ENCODE assay signal across 24 mouse cellular contexts in the genomic region with DNA sequence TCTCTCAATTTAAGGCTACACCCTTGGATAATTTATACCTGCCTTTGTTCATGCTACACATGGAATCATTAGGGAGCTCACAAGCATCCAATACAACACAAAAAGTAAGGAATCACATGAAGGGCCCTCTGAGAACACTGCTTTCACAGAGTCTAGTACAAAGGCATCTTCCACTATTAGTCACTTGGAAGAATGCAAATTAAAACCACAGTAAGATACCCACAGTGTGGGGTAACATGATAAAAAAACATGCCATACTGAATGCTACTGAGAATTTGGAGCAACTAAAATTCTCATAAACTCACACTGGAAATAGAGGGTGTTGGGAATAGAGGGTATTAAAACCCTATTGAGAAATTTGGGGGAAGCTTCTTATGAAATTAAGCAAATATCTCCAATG.
"Had no signal": no experiment of that assay in that cellular context is flagged by ENCODE, and none has a peak within 500 bp of the region (broad histone marks: within the 10 kb centered on the region; RNA-seq: fewer than 3 reads in every experiment).

No protein-coding gene starts in this region.

- DNase-seq: left cerebral cortex, postnatal 4 days; liver; liver, embryonic 13.5 days; liver, postnatal 0 days; lung, adult 18-20 months; lung, adult 2 months; lung, embryonic 14.5 days; lung, postnatal 10 days; lung, postnatal 14 days; lung, postnatal 4 days; midbrain, embryonic 14.5 days had no signal

- H3K27me3 ChIP-seq: limb, embryonic 12.5 days; limb, embryonic 13.5 days; limb, embryonic 15.5 days; liver, embryonic 12.5 days; liver, embryonic 13.5 days; liver, embryonic 15.5 days; lung, embryonic 15.5 days; megakaryocyte, embryonic 14.5 days; midbrain, embryonic 12.5 days; midbrain, embryonic 13.5 days; midbrain, embryonic 15.5 days; neural tube, embryonic 12.5 days had no signal

- ATAC-seq: liver, embryonic 12.5 days; liver, postnatal 0 days; lung, postnatal 0 days; midbrain, embryonic 13.5 days; midbrain, embryonic 15.5 days; midbrain, embryonic 16.5 days had no signal
